In genomic region chr9:40994075-40994474, GRCm38 (mm10) we compare ENCODE assay signal across 39 mouse cellular contexts. TPM values are rescaled to one million over a fixed set of nuclear protein-coding genes. Genes with fewer than 3 reads are reported as not detected.
DNase-seq lines count a peak whose midpoint lies in the region; ATAC-seq and TF ChIP-seq lines count a peak whose summit lies in the region.
"Had no signal": no experiment of that assay in that cellular context is flagged by ENCODE, and none has a peak within 500 bp of the region (broad histone marks: within the 10 kb centered on the region; RNA-seq: fewer than 3 reads in every experiment).

No protein-coding gene starts in this region.

- H3K4me1 ChIP-seq in forebrain, embryonic 10.5 days, result peaks cover 11% of the 10 kb centered on the region
- H3K4me1 ChIP-seq in forebrain, embryonic 15.5 days, result peaks cover 4% of the 10 kb centered on the region
- H3K4me1 ChIP-seq in intestine, postnatal 0 days (replicated peaks; ENCODE audit: control insufficient read depth, insufficient read depth, low read length), result no peaks in the 10 kb centered on the region
- H3K4me1 ChIP-seq: intestine, embryonic 15.5 days; liver, embryonic 15.5 days had no signal

- H3K36me3 ChIP-seq in forebrain, embryonic 10.5 days (replicated peaks), result no peaks in the 10 kb centered on the region
- no peaks in the 10 kb centered on the region for H3K36me3 ChIP-seq in forebrain, embryonic 15.5 days
- no peaks in the 10 kb centered on the region for H3K36me3 ChIP-seq in intestine, postnatal 0 days (ENCODE audit: control insufficient read depth, insufficient read depth)
- H3K36me3 ChIP-seq: forebrain, embryonic 12.5 days; intestine, embryonic 15.5 days; limb, embryonic 12.5 days; liver, embryonic 15.5 days; midbrain, embryonic 13.5 days; neural tube, embryonic 15.5 days had no signal

- WGBS in forebrain, embryonic 10.5 days, result 85% methylated on average over 5 of the region's 5 CpGs
- WGBS in forebrain, embryonic 15.5 days, result 86% methylated on average over 5 of the region's 5 CpGs
- 79% methylated on average over 5 of the region's 5 CpGs for WGBS in intestine, postnatal 0 days

- H3K9me3 ChIP-seq in forebrain, embryonic 10.5 days, result no peaks in the 10 kb centered on the region
- H3K9me3 ChIP-seq in forebrain, embryonic 15.5 days, result no peaks in the 10 kb centered on the region
- H3K9me3 ChIP-seq in intestine, postnatal 0 days (ENCODE audit: control insufficient read depth), result no peaks in the 10 kb centered on the region
- H3K9me3 ChIP-seq: forebrain, embryonic 12.5 days; intestine, embryonic 15.5 days; limb, embryonic 12.5 days; liver, embryonic 15.5 days; megakaryocyte, embryonic 14.5 days; midbrain, embryonic 13.5 days; neural tube, embryonic 15.5 days had no signal

- H3K27ac ChIP-seq in forebrain, embryonic 10.5 days, result peak overlapping the region; percentile 35; the same call in 1 of the 2 replicates
- H3K27ac ChIP-seq in forebrain, embryonic 15.5 days (replicated peaks), result no peak overlapping the region
- no peak overlapping the region for H3K27ac ChIP-seq in intestine, postnatal 0 days (ENCODE audit: low read depth, low read length)
- H3K27ac ChIP-seq: forebrain, embryonic 12.5 days; hindbrain, embryonic 14.5 days; intestine, embryonic 15.5 days; limb, embryonic 12.5 days; liver, embryonic 15.5 days; midbrain, embryonic 13.5 days; neural tube, embryonic 15.5 days had no signal

- H3K4me2 ChIP-seq in forebrain, embryonic 15.5 days (replicated peaks), result no peak overlapping the region
- H3K4me2 ChIP-seq in intestine, postnatal 0 days (replicated peaks; ENCODE audit: low read depth), result no peak overlapping the region
- H3K4me2 ChIP-seq: forebrain, embryonic 12.5 days; heart, embryonic 11.5 days; hindbrain, embryonic 14.5 days; intestine, embryonic 15.5 days; limb, embryonic 12.5 days; liver, embryonic 15.5 days; lung, embryonic 14.5 days; midbrain, embryonic 13.5 days; neural tube, embryonic 15.5 days had no signal

- intact Hi-C loops in left cerebral cortex, postnatal 36 days (cut with DNase I), result loop anchor here (5.0 kb wide), 1 partner anchor 33 kb away; no protein-coding TSS in a partner anchor

- no peaks in the 10 kb centered on the region for H3K27me3 ChIP-seq in forebrain, embryonic 10.5 days (ENCODE audit: poor library complexity, severe bottlenecking)
- no peaks in the 10 kb centered on the region for H3K27me3 ChIP-seq in forebrain, embryonic 15.5 days
- H3K27me3 ChIP-seq in intestine, postnatal 0 days (replicated peaks; ENCODE audit: control insufficient read depth, insufficient read depth, low read length), result no peaks in the 10 kb centered on the region
- H3K27me3 ChIP-seq: forebrain, embryonic 12.5 days; intestine, embryonic 15.5 days; limb, embryonic 12.5 days; liver, embryonic 15.5 days; megakaryocyte, embryonic 14.5 days; midbrain, embryonic 13.5 days; neural tube, embryonic 15.5 days; Patski had no signal

- TF ChIP-seq CTCF in intestine, postnatal 0 days (IDR thresholded peaks at IDR 0.05; ENCODE audit: low read depth), result no peak

- H3K4me3 ChIP-seq in forebrain, embryonic 10.5 days, result no peak overlapping the region
- H3K4me3 ChIP-seq in forebrain, embryonic 15.5 days, result no peak overlapping the region
- H3K4me3 ChIP-seq in intestine, postnatal 0 days (ENCODE audit: low read depth, low read length), result no peak overlapping the region
- H3K4me3 ChIP-seq: erythroblast, embryonic 14.5 days; forebrain, embryonic 12.5 days; intestine, embryonic 15.5 days; limb, embryonic 12.5 days; liver, embryonic 15.5 days; megakaryocyte, embryonic 14.5 days; midbrain, embryonic 13.5 days; neural tube, embryonic 15.5 days had no signal

- no peak overlapping the region for H3K9ac ChIP-seq in forebrain, embryonic 15.5 days (replicated peaks)
- H3K9ac ChIP-seq in intestine, postnatal 0 days (ENCODE audit: low read depth, low read length), result no peak overlapping the region
- H3K9ac ChIP-seq: forebrain, embryonic 12.5 days; hindbrain, embryonic 14.5 days; intestine, embryonic 15.5 days; limb, embryonic 12.5 days; liver, embryonic 15.5 days; lung, embryonic 14.5 days; midbrain, embryonic 13.5 days; neural tube, embryonic 15.5 days had no signal

- no peak for DNase-seq in forebrain, embryonic 10.5 days (ENCODE audit: extremely low spot score, low spot score)
- peak; percentile 6 for DNase-seq in 3T3-L1 (ENCODE audit: low read depth, low spot score)
- DNase-seq in forelimb bud, embryonic 11.5 days (ENCODE audit: low read depth, low spot score), result peak; percentile 27
- no peak for DNase-seq in left cerebral cortex, postnatal 36 days (ENCODE audit: low spot score in 2 of 2)
- no peak for DNase-seq in frontal cortex, postnatal 10 days (ENCODE audit: low spot score in 2 of 2)
- DNase-seq: adrenal gland, postnatal 36 days; cerebellum, adult 18-20 months; cerebellum, postnatal 10 days; gastrocnemius, postnatal 36 days; heart, adult 18-20 months; heart, postnatal 4 days; kidney, adult 9 months; kidney, postnatal 10 days; layer of hippocampus, adult 9-11 months; lung, embryonic 14.5 days; lung, postnatal 36 days had no signal

- no peak for ATAC-seq in forebrain, embryonic 15.5 days (replicated peaks)
- peak; percentile 23 for ATAC-seq in CD4-positive, CD25-positive, alpha-beta regulatory T cell, adult 4 months
- ATAC-seq in intestine, postnatal 0 days, result no peak
- ATAC-seq: intestine, embryonic 15.5 days; midbrain, embryonic 13.5 days; Patski had no signal

RNA-seq across cellular contexts. Expression of gene Crtam, which starts 10.4 kb away (rescaled TPM):
- polyA plus RNA-seq in forebrain, embryonic 10.5 days (2016; fragmentation: Nextera tagmentation; extraction: Ambion mirVana), result 0.10 TPM in 1 of 2 replicates, not detected in the other
- polyA plus RNA-seq in forebrain, embryonic 15.5 days (2015; fragmentation: Nextera tagmentation; extraction: Ambion mirVana), result not detected in 2 replicates
- 1 to 10 TPM; 1.1 to 1.2 TPM for polyA plus RNA-seq in CD4-positive, CD25-positive, alpha-beta regulatory T cell, adult 4 months (2017; shearing (Covaris generic))
- under 1 TPM; 0.10 to 0.29 TPM for total RNA-seq in left cerebral cortex, postnatal 36 days (2021)
- 0.07 TPM in 1 of 2 replicates, not detected in the other for polyA plus RNA-seq in intestine, postnatal 0 days (2015; fragmentation: Nextera tagmentation; extraction: Ambion mirVana)
- total RNA-seq: adrenal gland, postnatal 36 days; gastrocnemius, adult 18-20 months; gastrocnemius, postnatal 36 days; liver, adult 2 months; MEL had no signal
- polyA plus RNA-seq: embryonic facial prominence, embryonic 14.5 days; erythroblast, embryonic 14.5 days; liver, adult 2 months; liver, embryonic 15.5 days; Patski had no signal

RNA-seq across cellular contexts. Expression of gene Jhy, which starts 30.2 kb away (rescaled TPM):
- polyA plus RNA-seq in forebrain, embryonic 10.5 days (2016; fragmentation: Nextera tagmentation; extraction: Ambion mirVana), result 0.12 and 0.26 TPM in 2 replicates
- 0.27 and 0.99 TPM in 2 replicates for polyA plus RNA-seq in forebrain, embryonic 15.5 days (2015; fragmentation: Nextera tagmentation; extraction: Ambion mirVana)
- not detected for polyA plus RNA-seq in CD4-positive, CD25-positive, alpha-beta regulatory T cell, adult 4 months (2017; shearing (Covaris generic))
- 1 to 10 TPM in 1 of 2 experiments, under 1 TPM in 1; 0.57 to 1.6 TPM for total RNA-seq in left cerebral cortex, postnatal 36 days (2021)
- polyA plus RNA-seq in intestine, postnatal 0 days (2015; fragmentation: Nextera tagmentation; extraction: Ambion mirVana), result 0.14 TPM in 2 replicates
- total RNA-seq: adrenal gland, adult 18-20 months; adrenal gland, postnatal 36 days; common myeloid progenitor, adult 5-6 weeks; gastrocnemius, adult 18-20 months; gastrocnemius, postnatal 36 days; heart, adult 18-20 months; heart, postnatal 4 days; liver, adult 2 months; MEL; monocyte, adult 5-6 weeks had no signal
- polyA plus RNA-seq: heart, embryonic 11.5 days; large intestine, adult 2 months; limb, embryonic 12.5 days; liver, adult 2 months; liver, embryonic 15.5 days; Patski; urinary bladder, adult 2 months had no signal

Comparison
In these comparisons a context has a peak if more than half of its experiments do, and no peak if none do; other contexts are left out.
1. DNase-seq: peak in 3T3-L1 (single experiment) and forelimb bud, embryonic 11.5 days (single experiment); none in forebrain, embryonic 10.5 days (single experiment), left cerebral cortex, postnatal 36 days (0 of 2) and frontal cortex, postnatal 10 days (0 of 2).